Mouse (Mus musculus): ENCODE measurements around the gene Gramd4. TPM values are rescaled to one million over a fixed set of nuclear protein-coding genes. Genes with fewer than 3 reads are reported as not detected.
"Not testable (repeated sequence)": the region's sequence is repeated elsewhere in the genome, so short reads cannot be mapped to it uniquely, and the experiment has no call there.

Gene Gramd4
- total and polyA plus RNA-seq, 2 experiments from 2014 or later = 16.2 to 35.0 TPM

- Histone ChIP-seq H3K27ac (ENCODE audit: low read depth) (no peak overlapping the region), H3K4me1 (ENCODE audit: control insufficient read depth, insufficient read depth) (no peaks in the 10 kb centered on the region), H3K4me2 (ENCODE audit: low read depth, low read length) (no peak overlapping the region), H3K9ac (replicated peaks; ENCODE audit: low read depth, low read length) (no peak overlapping the region), H3K4me3 (ENCODE audit: low read depth, low read length) (no peak overlapping the region), H3K27me3 (ENCODE audit: control insufficient read depth, insufficient read depth, low read length) (no peaks in the 10 kb centered on the region), H3K36me3 (replicated peaks; ENCODE audit: control insufficient read depth, insufficient read depth, low read length) (peaks cover 59% of the 10 kb centered on the region), H3K9me3 (replicated peaks; ENCODE audit: control insufficient read depth, low read length) (no peaks in the 10 kb centered on the region)
- DNase-seq (ENCODE audit: low spot score) = no peak
- TF ChIP-seq EP300 (IDR thresholded peaks at IDR 0.05; ENCODE audit: low read depth) (no peak), CTCF (IDR thresholded peaks at IDR 0.05; ENCODE audit: low read depth) (no peak)
- no peak for ATAC-seq (ENCODE audit: insufficient read depth, low read depth)
- 56% methylated on average over 10 of the region's 10 CpGs for WGBS
Measured at GRCm38 (mm10) chr15:86160906-86161305, 103.4 kb downstream of the Gramd4 start.

DNA sequence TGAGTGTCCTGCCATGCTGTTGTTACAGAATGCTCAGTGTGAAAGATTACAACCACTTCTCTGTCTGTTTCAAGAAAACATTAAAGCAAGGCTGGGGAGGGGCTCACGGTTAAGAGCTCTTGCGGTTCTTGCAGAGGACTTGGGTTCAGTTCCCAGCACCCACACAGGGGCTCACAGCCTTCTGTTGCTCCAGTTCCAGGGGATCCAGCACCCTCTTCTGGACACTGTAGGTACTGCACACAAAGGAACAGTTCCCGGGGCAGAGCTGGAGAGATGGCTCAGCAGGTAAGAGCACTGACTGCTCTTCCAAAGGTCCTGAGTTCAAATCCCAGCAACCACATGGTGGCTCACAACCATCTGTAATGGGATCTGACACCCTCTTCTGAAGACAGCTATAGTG is 104.3 kb downstream of the Gramd4 start:
- ATAC-seq (ENCODE audit: insufficient read depth, low read depth); H3K4me3 ChIP-seq (ENCODE audit: low read depth, low read length); H3K27me3 ChIP-seq (ENCODE audit: control insufficient read depth, insufficient read depth, low read length); H3K9ac ChIP-seq (replicated peaks; ENCODE audit: low read depth, low read length); DNase-seq (ENCODE audit: low spot score); H3K4me1 ChIP-seq (ENCODE audit: control insufficient read depth, insufficient read depth); H3K4me2 ChIP-seq (ENCODE audit: low read depth, low read length); H3K9me3 ChIP-seq (replicated peaks; ENCODE audit: control insufficient read depth, low read length); H3K27ac ChIP-seq (ENCODE audit: low read depth): not testable (repeated sequence)
- WGBS = 100% methylated on average over 3 of the region's 3 CpGs
- peaks cover 52% of the 10 kb centered on the region for H3K36me3 ChIP-seq (replicated peaks; ENCODE audit: control insufficient read depth, insufficient read depth, low read length)

DNA sequence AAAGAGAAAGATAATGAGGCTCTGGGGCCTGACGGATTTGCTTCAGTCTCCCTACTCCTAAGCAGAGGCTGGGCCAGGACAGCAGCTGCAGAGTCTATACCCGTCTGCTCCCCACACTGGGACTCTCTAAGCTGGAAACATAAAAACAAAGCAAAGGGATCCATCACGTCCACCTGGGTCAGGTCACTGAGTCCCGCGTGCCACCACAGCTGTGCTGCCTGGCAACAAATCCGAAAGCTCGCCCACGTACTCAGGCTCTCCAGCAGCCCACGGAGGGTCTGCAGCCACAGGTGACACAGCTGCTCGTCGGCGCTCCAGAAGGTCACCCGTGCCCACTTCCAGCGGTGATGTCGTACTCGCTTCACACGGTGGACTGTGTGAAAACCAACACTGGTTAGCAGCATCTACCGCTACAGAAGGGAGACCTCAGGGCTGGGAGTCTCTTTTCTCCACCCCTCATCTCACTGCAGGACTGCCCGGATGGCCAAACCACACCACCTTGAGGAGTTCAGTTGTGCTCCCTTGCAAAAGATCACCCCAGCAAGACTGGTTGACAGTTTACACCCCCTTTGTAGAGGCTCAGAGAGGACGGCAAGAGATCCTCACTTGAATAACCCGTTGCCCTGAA is 107.3 kb downstream of the Gramd4 start:
- H3K4me2 ChIP-seq (ENCODE audit: low read depth, low read length) = no peak overlapping the region
- peaks cover 40% of the 10 kb centered on the region for H3K36me3 ChIP-seq (replicated peaks; ENCODE audit: control insufficient read depth, insufficient read depth, low read length)
- DNase-seq (ENCODE audit: low spot score) (no peak), ATAC-seq (ENCODE audit: insufficient read depth, low read depth) (no peak)
- TF ChIP-seq CTCF (IDR thresholded peaks at IDR 0.05; ENCODE audit: low read depth) (no peak), EP300 (IDR thresholded peaks at IDR 0.05; ENCODE audit: low read depth) (no peak)
- H3K4me3 ChIP-seq (ENCODE audit: low read depth, low read length) = no peak overlapping the region
- no peaks in the 10 kb centered on the region for H3K27me3 ChIP-seq (ENCODE audit: control insufficient read depth, insufficient read depth, low read length)
- peaks cover 26% of the 10 kb centered on the region for H3K4me1 ChIP-seq (ENCODE audit: control insufficient read depth, insufficient read depth)
- WGBS = 80% methylated on average over 21 of the region's 21 CpGs
- H3K27ac ChIP-seq (ENCODE audit: low read depth) = no peak overlapping the region
- H3K9me3 ChIP-seq (replicated peaks; ENCODE audit: control insufficient read depth, low read length) = no peaks in the 10 kb centered on the region
- no peak overlapping the region for H3K9ac ChIP-seq (replicated peaks; ENCODE audit: low read depth, low read length)

DNA sequence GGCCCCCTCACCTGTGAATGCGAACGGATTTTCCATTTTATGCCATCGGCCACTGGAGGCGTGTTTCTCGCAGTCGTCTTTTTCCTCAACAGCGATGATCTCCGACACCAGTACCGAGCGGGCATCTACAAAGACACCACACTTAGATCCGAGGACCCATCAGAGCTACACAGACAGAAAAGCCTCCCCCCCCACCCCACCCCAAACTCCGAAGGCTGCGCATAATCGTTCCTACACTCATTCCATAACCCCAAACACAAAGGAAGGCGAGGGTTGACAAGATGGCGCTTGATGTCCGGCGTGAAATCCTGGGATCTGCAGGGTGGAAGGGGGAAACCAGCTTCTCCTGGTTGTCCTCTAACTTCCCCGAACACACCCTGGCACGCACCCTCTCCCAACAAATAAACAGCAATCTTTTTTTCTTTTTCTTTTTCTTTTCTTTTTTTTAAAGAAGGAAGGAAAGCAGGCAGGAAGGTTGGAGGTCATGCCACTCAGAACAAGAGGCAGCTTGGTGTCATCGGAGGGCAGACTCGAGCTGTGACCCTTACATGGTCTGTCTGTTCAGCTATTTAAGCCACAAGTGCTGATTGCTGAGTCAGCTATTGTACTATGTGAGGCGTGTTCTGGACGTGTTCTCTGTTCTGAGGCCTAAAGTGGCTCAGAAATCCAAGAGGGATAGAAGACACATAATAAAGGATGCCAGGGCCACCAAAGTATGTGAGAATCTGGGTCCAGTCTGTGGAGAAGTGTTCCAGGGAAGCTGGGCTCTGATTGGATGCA is 108.5 kb downstream of the Gramd4 start:
- TF ChIP-seq EP300 (IDR thresholded peaks at IDR 0.05; ENCODE audit: low read depth) (no peak), CTCF (IDR thresholded peaks at IDR 0.05; ENCODE audit: low read depth) (no peak)
- H3K9me3 ChIP-seq (replicated peaks; ENCODE audit: control insufficient read depth, low read length) = no peaks in the 10 kb centered on the region
- H3K27ac ChIP-seq (ENCODE audit: low read depth) = no peak overlapping the region

GRCm38 (mm10) chr15:86167032-86167655 is 109.6 kb downstream of the Gramd4 start:
- Histone ChIP-seq H3K27ac (ENCODE audit: low read depth) (no peak overlapping the region), H3K4me1 (ENCODE audit: control insufficient read depth, insufficient read depth) (peaks cover 48% of the 10 kb centered on the region), H3K9me3 (replicated peaks; ENCODE audit: control insufficient read depth, low read length) (no peaks in the 10 kb centered on the region), H3K27me3 (ENCODE audit: control insufficient read depth, insufficient read depth, low read length) (no peaks in the 10 kb centered on the region), H3K4me2 (ENCODE audit: low read depth, low read length) (no peak overlapping the region), H3K9ac (replicated peaks; ENCODE audit: low read depth, low read length) (no peak overlapping the region), H3K36me3 (replicated peaks; ENCODE audit: control insufficient read depth, insufficient read depth, low read length) (peaks cover 28% of the 10 kb centered on the region), H3K4me3 (ENCODE audit: low read depth, low read length) (no peak overlapping the region)
- ATAC-seq (ENCODE audit: insufficient read depth, low read depth) = no peak
- TF ChIP-seq CTCF (IDR thresholded peaks at IDR 0.05; ENCODE audit: low read depth) = no peak
- TF ChIP-seq EP300 (IDR thresholded peaks at IDR 0.05; ENCODE audit: low read depth) = no peak
- DNase-seq (ENCODE audit: low spot score) = no peak
- 91% methylated on average over 7 of the region's 7 CpGs for WGBS

More for the DNA sequence above, 108.5 kb downstream of the Gramd4 start:
- ATAC-seq (ENCODE audit: insufficient read depth, low read depth) = no peak
- no peak overlapping the region for H3K4me2 ChIP-seq (ENCODE audit: low read depth, low read length)
- 86% methylated on average over 22 of the region's 24 CpGs for WGBS
- no peak overlapping the region for H3K4me3 ChIP-seq (ENCODE audit: low read depth, low read length)
- no peak overlapping the region for H3K9ac ChIP-seq (replicated peaks; ENCODE audit: low read depth, low read length)
- peaks cover 39% of the 10 kb centered on the region for H3K36me3 ChIP-seq (replicated peaks; ENCODE audit: control insufficient read depth, insufficient read depth, low read length)
- DNase-seq (ENCODE audit: low spot score) = no peak
- no peaks in the 10 kb centered on the region for H3K27me3 ChIP-seq (ENCODE audit: control insufficient read depth, insufficient read depth, low read length)
- peaks cover 36% of the 10 kb centered on the region for H3K4me1 ChIP-seq (ENCODE audit: control insufficient read depth, insufficient read depth)

Data from heart, postnatal 0 days (tissue).